Mouse (Mus musculus): ENCODE measurements around the gene Setmar. TPM values are rescaled to one million over a fixed set of nuclear protein-coding genes. Genes with fewer than 3 reads are reported as not detected.
A peak's percentile ranks its signal among the peaks of the same experiment; 100 is the strongest.
"Not testable (repeated sequence)": the region's sequence is repeated elsewhere in the genome, so short reads cannot be mapped to it uniquely, and the experiment has no call there.

Setmar gene
- total RNA-seq (2022): 1 to 10 TPM; 2.9 to 5.0 (median 3.5) TPM

DNA sequence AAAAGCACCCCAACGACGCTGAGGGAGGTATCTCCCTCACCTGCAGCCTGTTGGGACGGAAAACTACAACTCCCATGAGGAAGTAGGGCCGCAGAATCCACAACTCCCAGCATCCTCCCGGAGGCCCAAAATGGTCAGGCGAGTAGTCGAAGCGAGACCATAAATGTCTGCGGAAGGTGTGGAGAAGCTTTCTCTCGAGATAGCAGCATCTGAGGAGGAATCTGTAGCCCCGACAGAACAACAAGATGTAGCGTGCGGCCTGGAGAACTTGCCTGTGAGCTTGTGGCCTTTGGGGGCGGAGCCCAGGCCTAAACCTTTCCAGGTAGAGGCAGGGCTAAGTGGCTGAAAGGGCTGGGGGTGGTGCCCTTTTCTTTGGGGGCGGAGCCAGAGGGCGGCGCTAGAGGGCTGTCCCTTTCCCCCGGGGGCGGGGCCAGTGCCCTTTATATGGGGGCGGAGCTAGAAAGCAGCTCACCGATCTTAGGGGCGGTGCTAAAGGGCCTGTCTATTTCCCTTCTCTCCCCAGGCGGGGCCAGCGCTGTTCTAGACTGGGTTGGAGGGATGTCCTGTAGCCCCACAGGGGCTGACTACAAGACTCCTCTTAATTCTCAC, at the start of gene Setmar:
TSS of gene Setmar (plus strand) at position 128 of the 609 bp plus-strand sequence.
- DNase-seq (ENCODE audit: low spot score): peak; percentile 96

GRCm38 (mm10) chr6:108021646-108022045, 43.2 kb upstream of the Setmar start:
- DNase-seq (ENCODE audit: low spot score): no peak

DNA sequence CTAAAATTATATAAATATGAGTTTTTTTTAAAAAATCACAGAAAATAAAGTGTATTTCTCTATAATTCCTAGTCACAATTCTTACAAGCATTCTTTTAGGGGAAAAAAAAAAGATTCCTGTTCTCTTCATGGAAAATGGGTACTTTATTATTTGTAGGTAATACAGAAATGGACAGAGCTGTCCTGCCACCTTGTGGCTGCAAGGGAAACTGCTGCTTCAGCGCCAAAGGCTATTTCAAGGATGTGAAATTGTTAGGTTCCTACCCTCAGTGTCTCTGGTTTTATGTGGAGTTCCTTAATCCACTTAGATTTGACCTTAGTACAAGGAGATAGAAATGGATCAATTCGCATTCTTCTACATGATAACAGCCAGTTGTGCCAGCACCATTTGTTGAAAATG, 9.8 kb upstream of the Setmar start:
- DNase-seq (ENCODE audit: low spot score): not testable (repeated sequence)

GRCm38 (mm10) chr6:108055946-108056345, 8.9 kb upstream of the Setmar start:
- DNase-seq (ENCODE audit: low spot score): no peak

GRCm38 (mm10) chr6:108057353-108057752, 7.5 kb upstream of the Setmar start:
- DNase-seq (ENCODE audit: low spot score): no peak

DNA sequence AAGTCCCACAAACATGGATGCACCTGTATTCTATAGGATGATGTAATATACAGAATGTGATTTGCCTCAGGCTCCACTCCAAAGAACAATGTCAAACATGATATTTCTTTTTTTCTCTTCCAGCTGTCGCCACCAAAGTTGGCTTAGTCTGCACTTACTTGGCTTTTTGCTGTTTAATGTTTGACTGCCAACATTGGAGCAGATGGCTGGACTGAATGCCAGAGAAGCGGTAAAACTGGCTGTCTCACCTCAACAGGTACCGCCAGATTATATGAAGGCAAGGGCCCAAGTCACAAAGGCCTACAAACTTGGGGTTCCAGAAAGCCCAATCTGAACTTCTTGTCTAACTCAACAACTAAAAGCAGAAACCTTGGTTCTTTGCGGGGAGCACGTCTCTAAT, 6.8 kb upstream of the Setmar start:
- DNase-seq (ENCODE audit: low spot score): no peak

GRCm38 (mm10) chr6:108061121-108061520, 3.7 kb upstream of the Setmar start:
- no peak for DNase-seq (ENCODE audit: low spot score)

DNA sequence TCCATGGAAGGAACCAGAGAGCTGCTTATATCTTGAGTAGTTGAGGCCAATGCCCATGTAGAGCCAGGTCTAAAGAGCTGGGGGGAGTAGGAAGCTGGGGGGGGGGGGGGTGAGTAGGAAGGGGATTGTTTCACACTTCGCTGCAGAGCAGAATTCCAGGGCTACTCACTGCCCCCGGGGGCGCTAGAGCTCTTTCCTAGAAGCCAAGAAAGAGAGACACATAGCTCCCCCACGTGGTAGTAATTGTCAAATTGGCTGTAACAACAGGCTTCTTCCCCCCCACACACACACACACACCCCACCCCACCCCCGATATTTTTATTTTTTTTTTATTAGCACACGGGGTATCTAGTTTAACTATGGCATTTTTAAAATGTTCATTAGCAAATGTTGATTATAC, 738 bp downstream of the Setmar start:
- DNase-seq (ENCODE audit: low spot score): peak; percentile 47

GRCm38 (mm10) chr6:108070947-108071346, 6.1 kb downstream of the Setmar start:
- DNase-seq (ENCODE audit: low spot score): no peak

DNA sequence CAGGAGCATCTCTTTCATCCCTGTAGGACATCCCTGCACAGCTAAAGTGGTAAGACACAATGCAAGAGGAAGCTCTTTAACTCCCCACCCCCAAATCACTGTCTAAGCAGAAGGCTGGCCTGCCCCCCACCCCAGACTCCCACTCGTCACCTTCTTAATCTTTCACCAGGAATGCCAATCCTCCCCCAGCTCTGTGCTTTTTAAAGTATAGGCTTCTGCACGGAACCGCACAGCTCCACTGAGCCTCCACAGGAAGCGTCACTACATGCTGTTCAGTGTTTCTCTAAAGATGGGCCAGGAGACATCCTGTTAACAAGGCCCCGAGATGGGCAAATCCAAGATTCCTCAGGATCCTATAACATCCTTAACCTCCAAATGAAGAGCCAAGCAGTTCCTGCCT, 8.2 kb downstream of the Setmar start:
- DNase-seq (ENCODE audit: low spot score): no peak

GRCm38 (mm10) chr6:108073931-108074330, 9.1 kb downstream of the Setmar start:
- no peak for DNase-seq (ENCODE audit: low spot score)

DNA sequence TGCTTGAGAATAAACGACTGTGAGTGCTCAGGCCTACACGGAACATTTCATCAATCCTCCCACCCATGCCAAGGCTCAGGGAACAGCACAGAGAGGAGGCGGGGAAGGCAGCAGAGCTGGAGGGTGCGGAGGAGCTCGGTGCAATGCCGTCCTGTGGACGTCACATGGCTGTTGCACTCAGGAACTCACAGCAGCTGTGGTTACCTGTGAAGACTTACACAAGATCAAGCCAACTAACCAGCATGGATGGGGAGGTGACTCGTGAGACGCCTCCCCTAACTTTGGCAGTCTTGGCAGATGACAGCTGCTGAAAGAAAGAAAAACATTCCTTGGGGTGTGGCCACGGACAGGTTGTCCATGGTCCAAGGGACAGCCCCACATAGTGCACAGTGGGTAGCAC, 9.8 kb downstream of the Setmar start:
- no peak for DNase-seq (ENCODE audit: low spot score)

GRCm38 (mm10) chr6:108075857-108076256, 11.0 kb downstream of the Setmar start:
- no peak for DNase-seq (ENCODE audit: low spot score)

DNA sequence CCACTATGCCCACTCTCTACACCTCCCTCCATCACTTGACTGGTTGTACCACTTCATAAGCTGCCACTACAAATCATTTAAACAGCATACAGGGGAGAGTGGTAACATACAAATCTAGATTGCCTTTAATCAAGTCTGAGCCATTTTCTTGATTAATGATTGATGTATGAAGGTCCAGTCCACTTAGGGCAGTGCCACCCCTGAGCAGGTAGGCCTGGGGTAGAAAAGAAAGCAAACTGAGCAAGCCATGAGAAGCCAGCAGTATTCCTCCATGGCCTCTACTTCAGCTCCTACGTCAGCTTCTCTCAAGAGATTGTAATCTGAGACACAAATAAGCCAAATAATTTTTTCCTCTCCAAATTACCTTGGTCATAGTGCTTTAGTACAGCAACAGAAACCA, 26.5 kb downstream of the Setmar start:
- DNase-seq (ENCODE audit: low spot score): no peak

DNA sequence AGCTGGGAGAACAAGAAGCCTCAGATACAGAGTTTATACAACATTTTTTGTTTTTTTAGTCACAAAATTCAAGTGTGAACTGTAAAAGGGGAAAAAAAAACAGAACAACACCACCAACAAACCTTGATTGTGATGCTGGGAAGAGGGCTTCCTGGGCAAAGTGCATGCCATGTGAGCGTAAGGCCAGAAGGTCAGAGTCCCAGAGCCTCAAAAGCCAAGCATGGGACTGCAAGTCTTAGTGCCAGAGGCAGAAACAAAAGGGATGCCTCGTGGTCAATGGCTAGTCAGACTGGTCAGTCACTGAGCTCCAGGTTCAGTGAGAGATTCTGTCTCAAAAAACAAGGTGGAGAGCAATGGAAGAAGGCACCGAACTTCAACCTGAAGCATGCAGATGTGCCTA, 27.8 kb downstream of the Setmar start:
- DNase-seq (ENCODE audit: low spot score): no peak

- DNase-seq (ENCODE audit: low spot score): no peak
These were observed 28.6 kb downstream of the Setmar start for GRCm38 (mm10) chr6:108093449-108093848.

DNA sequence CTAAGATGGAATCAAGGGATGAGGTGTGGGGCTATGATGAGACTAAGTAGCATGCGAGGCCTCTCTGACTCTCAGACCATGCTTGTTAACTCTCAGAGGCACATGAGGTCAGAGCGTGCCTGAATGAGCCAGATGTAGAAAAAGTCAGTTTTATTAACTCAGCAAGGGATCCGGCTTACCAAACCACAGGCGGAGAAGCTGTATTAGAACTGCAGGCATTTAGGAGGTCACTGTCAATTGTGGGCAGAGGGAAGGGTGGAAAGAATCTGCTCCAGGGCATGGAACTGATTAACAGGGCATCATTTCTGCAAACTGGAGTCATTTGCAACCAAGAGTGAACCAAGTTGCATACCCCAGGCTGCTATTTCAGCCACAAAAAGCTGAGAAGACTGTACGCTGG, 30.6 kb downstream of the Setmar start:
- DNase-seq (ENCODE audit: low spot score): no peak

DNA sequence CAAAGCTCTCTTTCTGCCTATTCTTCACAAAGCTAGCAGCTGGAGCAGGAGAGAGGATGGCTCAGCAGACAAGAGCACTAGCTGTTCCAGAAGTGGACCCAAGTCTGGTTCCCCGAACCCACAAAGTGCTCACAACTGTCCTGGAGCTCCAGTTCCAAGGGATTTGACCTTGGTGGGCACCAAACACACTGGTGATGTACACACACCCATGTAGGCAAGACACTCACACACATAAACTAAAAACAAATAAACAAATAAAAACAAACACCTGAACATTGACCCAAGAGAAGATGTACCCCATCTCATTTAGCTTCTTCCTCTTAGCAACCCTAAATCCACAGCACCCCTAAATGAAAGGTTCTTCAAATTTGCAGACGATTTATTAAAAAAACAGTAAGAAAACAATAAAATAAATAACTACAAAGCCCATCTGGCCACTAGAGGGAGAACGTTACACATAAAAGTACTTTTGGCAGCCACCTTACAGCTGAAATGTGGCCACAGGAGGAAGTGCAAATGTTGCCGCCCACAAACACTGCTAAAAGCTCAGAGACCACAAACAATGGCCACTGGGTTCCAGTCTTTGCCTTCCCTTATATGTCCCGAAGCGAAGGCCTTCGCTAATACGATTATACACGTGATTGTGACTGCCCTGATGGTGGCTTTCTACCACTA, 33.5 kb downstream of the Setmar start:
- DNase-seq (ENCODE audit: low spot score): peak; percentile 83

DNA sequence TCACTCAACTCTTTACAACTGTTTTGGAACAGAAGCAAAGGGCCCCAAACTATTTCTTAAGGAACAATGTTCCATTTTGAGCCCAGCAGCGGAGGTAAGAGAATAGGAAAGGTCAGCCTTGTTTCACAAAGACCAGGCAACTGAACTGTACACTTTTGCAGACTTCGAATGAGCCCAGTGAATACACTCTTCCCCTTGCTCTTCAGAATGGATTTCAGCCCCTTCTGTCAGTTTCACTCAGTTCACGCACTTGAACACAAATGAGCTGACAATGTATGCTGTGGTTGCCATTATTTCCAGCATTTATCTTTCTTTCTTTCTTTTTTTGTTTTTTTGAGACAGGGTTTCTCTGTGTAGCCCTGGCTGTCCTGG, 34.0 kb downstream of the Setmar start:
- no peak for DNase-seq (ENCODE audit: low spot score)

DNA sequence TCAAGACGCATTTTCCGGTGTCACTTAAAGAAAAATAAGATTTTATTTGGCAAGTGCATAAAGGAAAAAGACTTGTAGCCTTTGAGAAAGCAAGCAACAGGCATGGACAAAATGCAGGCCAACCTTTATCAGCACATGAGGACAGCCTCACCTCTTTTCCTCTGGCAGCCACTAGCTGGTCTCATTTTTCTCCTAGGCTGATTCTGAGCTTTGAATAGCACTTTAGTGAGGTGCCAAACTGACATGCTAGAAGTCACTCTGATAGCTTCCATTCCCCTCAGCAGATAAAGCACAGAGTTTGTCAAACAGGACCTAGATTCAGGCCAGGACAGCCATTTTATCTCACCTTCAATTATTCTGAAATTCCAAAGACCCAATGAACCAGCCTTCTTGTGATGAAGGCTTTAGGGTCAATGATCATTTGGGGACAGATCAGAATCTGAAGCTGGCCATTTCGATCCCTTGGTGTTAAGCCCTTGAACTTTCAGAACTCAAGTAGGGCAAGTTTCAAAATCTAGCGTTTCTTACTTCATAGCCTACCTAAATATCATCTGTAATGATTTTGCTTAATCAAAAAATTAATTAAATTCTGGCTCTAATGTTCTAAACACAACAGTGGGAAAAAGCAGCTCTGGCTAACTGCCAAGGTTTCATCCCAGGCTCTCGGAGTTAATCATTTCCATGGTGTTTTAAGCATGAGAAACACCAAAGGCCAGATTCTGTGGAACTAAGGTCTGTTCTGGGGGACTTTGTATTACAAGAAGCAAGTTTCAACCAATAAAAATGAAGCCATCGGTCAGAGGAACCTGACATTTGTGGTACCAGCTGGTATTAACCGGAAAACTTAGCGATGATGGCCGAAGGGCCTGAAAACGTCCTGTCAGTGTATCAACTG, 37.3 kb downstream of the Setmar start:
- DNase-seq (ENCODE audit: low spot score): peak; percentile 43

- no peak for DNase-seq (ENCODE audit: low spot score)
These were observed 42.5 kb downstream of the Setmar start for GRCm38 (mm10) chr6:108107376-108107775.

GRCm38 (mm10) chr6:108110336-108110735, 45.5 kb downstream of the Setmar start:
- no peak for DNase-seq (ENCODE audit: low spot score)

- DNase-seq (ENCODE audit: low spot score): no peak
These were observed 46.8 kb downstream of the Setmar start for GRCm38 (mm10) chr6:108111693-108112092.
